Mouse (Mus musculus): ENCODE measurements around the gene Dnah9.

Dnah9 gene

GRCm38 (mm10) chr11:66167801-66168651 is at the start of gene Dnah9:
Gene Dnah9, minus strand, starts transcription at chr11:66168551.
- DNase-seq, result peak; percentile 94

- DNase-seq, result peak; percentile 45
Measured at GRCm38 (mm10) chr11:66188627-66189287, 20.4 kb upstream of the Dnah9 start.

GRCm38 (mm10) chr11:66188146-66188545 is 19.8 kb upstream of the Dnah9 start:
- DNase-seq, result peak; percentile 61

GRCm38 (mm10) chr11:66177781-66178180 is 9.4 kb upstream of the Dnah9 start:
- peak; percentile 8 for DNase-seq

- no peak for DNase-seq
Measured at GRCm38 (mm10) chr11:66164022-66164421, 4.3 kb downstream of the Dnah9 start.

GRCm38 (mm10) chr11:66140631-66141252 is 27.6 kb downstream of the Dnah9 start:
- DNase-seq, result no peak

GRCm38 (mm10) chr11:66134826-66135225 is 33.5 kb downstream of the Dnah9 start:
- DNase-seq, result peak; percentile 32

GRCm38 (mm10) chr11:66126150-66126549 is 42.2 kb downstream of the Dnah9 start:
- DNase-seq, result no peak

GRCm38 (mm10) chr11:66124496-66124895 is 43.9 kb downstream of the Dnah9 start:
- no peak for DNase-seq

- DNase-seq, result peak; percentile 9
Measured at GRCm38 (mm10) chr11:66122017-66122416, 46.3 kb downstream of the Dnah9 start.

GRCm38 (mm10) chr11:66083663-66084254 is 84.6 kb downstream of the Dnah9 start:
- peak; percentile 8 for DNase-seq

GRCm38 (mm10) chr11:66072921-66073320 is 95.4 kb downstream of the Dnah9 start:
- peak; percentile 85 for DNase-seq

- no peak for DNase-seq
Measured at GRCm38 (mm10) chr11:66058956-66059355, 109.4 kb downstream of the Dnah9 start.

GRCm38 (mm10) chr11:66051294-66051693 is 117.1 kb downstream of the Dnah9 start:
- DNase-seq, result no peak

- peak; percentile 10 for DNase-seq
Measured at GRCm38 (mm10) chr11:66049146-66049545, 119.2 kb downstream of the Dnah9 start.

GRCm38 (mm10) chr11:66046594-66047193 is 121.7 kb downstream of the Dnah9 start:
- peak; percentile 16 for DNase-seq

GRCm38 (mm10) chr11:66043635-66044034 is 124.7 kb downstream of the Dnah9 start:
- DNase-seq, result no peak

- no peak for DNase-seq
Measured at GRCm38 (mm10) chr11:66042531-66042930, 125.8 kb downstream of the Dnah9 start.

- DNase-seq, result no peak
Measured at GRCm38 (mm10) chr11:66025728-66026127, 142.6 kb downstream of the Dnah9 start.

GRCm38 (mm10) chr11:65975871-65976270 is 192.5 kb downstream of the Dnah9 start:
- DNase-seq, result no peak

- peak; percentile 81 for DNase-seq
Measured at GRCm38 (mm10) chr11:65930796-65931195, 237.6 kb downstream of the Dnah9 start.

- DNase-seq, result peak; percentile 54
Measured at GRCm38 (mm10) chr11:65930359-65930758, 238.0 kb downstream of the Dnah9 start.

GRCm38 (mm10) chr11:65927962-65928361 is 240.4 kb downstream of the Dnah9 start:
- no peak for DNase-seq
